Mouse (Mus musculus): Measurements from ENCODE around the gene Neurod2.

DNA sequence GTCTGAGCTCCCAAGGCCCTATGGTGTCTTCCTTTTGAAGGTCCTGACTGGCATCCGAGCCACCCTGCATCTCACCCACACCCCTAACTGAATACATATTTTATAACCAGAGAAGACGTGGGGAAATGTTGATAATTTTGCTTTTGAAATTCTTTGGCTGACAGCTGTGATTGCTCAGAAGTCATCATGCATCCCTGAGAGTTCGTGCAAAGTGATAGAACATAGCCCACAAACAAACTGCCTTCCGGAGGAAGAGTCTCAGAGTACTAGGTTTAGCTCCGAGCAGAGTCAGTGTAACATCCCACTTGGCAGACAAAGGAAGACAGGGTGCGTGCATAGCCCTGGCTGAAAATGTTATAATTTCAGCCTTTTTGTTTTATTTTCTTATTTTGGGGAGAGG, 43.8 kb upstream of the Neurod2 start:
- TF ChIP-seq POLR2A (IDR thresholded peaks at IDR 0.05; ENCODE audit: extremely low read depth, insufficient read depth, low read length) (no peak), CTCF (IDR thresholded peaks at IDR 0.05; ENCODE audit: low read depth, low read length) (no peak)
